Mouse (Mus musculus): ENCODE measurements around the gene Pip4k2b.

- TF ChIP-seq CTCF (IDR thresholded peaks at IDR 0.05; ENCODE audit: low read depth) (no peak), EP300 (IDR thresholded peaks at IDR 0.05; ENCODE audit: low read depth) (no peak)
Observed at GRCm38 (mm10) chr11:97789727-97790126, 45.2 kb upstream of the Pip4k2b start.
